Mouse (Mus musculus): Measurements from ENCODE around the gene Tulp2. TPM values are rescaled to one million over a fixed set of nuclear protein-coding genes. Genes with fewer than 3 reads are reported as not detected.

Tulp2 gene
- polyA plus RNA-seq, 1 experiment from 2014 or later, result 2.3 TPM

GRCm38 (mm10) chr7:45519345-45520120 is 37.9 kb downstream of the Tulp2 start:
- H3K9me3 ChIP-seq (ENCODE audit: control insufficient read depth, low read length), result no peaks in the 10 kb centered on the region
- H3K36me3 ChIP-seq (ENCODE audit: control insufficient read depth, insufficient read depth, low read length), result peaks cover 9% of the 10 kb centered on the region; the same call in 1 of the 2 replicates
- DNase-seq (ENCODE audit: low spot score), result no peak
- H3K4me1 ChIP-seq (replicated peaks; ENCODE audit: control insufficient read depth, insufficient read depth, low read length), result peaks cover 27% of the 10 kb centered on the region
- H3K27ac ChIP-seq (ENCODE audit: low read depth), result no peak overlapping the region
- WGBS, result 74% methylated on average over 8 of the region's 8 CpGs
- H3K4me2 ChIP-seq (ENCODE audit: low read length), result no peak overlapping the region; the same call in 1 of the 2 replicates
- ATAC-seq (replicated peaks; ENCODE audit: low FRiP score, low TSS enrichment, low read depth), result peak; percentile 21; the same call in 1 of the 2 replicates
- no peak overlapping the region for H3K9ac ChIP-seq (ENCODE audit: low read length)
- no peak overlapping the region for H3K4me3 ChIP-seq (ENCODE audit: low read depth, low read length)
- H3K27me3 ChIP-seq (replicated peaks; ENCODE audit: control insufficient read depth, insufficient read depth, low read length), result no peaks in the 10 kb centered on the region

GRCm38 (mm10) chr7:45520605-45521004 is 38.9 kb downstream of the Tulp2 start:
- H3K9me3 ChIP-seq (ENCODE audit: control insufficient read depth, low read length), result no peaks in the 10 kb centered on the region
- H3K27ac ChIP-seq (ENCODE audit: low read depth), result no peak overlapping the region
- 92% methylated on average over 7 of the region's 7 CpGs for WGBS
- no peak overlapping the region for H3K4me3 ChIP-seq (ENCODE audit: low read depth, low read length)
- H3K4me1 ChIP-seq (replicated peaks; ENCODE audit: control insufficient read depth, insufficient read depth, low read length), result peaks cover 32% of the 10 kb centered on the region
- DNase-seq (ENCODE audit: low spot score) (no peak), ATAC-seq (replicated peaks; ENCODE audit: low FRiP score, low TSS enrichment, low read depth) (no peak)
- no peak overlapping the region for H3K4me2 ChIP-seq (ENCODE audit: low read length)
- no peaks in the 10 kb centered on the region for H3K27me3 ChIP-seq (replicated peaks; ENCODE audit: control insufficient read depth, insufficient read depth, low read length)
- H3K36me3 ChIP-seq (ENCODE audit: control insufficient read depth, insufficient read depth, low read length), result peaks cover 9% of the 10 kb centered on the region; the same call in 1 of the 2 replicates
- H3K9ac ChIP-seq (ENCODE audit: low read length), result no peak overlapping the region

GRCm38 (mm10) chr7:45521728-45522184 is 40.1 kb downstream of the Tulp2 start:
- no peaks in the 10 kb centered on the region for H3K27me3 ChIP-seq (replicated peaks; ENCODE audit: control insufficient read depth, insufficient read depth, low read length)
- under 1% methylated on average over 28 of the region's 28 CpGs for WGBS

GRCm38 (mm10) chr7:45522194-45522752 is 40.6 kb downstream of the Tulp2 start:
- ATAC-seq (replicated peaks; ENCODE audit: low FRiP score, low TSS enrichment, low read depth), result no peak

More at GRCm38 (mm10) chr7:45521728-45522184, 40.1 kb downstream of the Tulp2 start:
- Histone ChIP-seq H3K9ac (ENCODE audit: low read length) (peak overlapping the region; percentile 58), H3K4me3 (ENCODE audit: low read depth, low read length) (peak overlapping the region; percentile 50), H3K36me3 (ENCODE audit: control insufficient read depth, insufficient read depth, low read length) (peaks cover 9% of the 10 kb centered on the region; the same call in 1 of the 2 replicates), H3K4me1 (replicated peaks; ENCODE audit: control insufficient read depth, insufficient read depth, low read length) (peaks cover 32% of the 10 kb centered on the region), H3K27ac (ENCODE audit: low read depth) (peak overlapping the region; percentile 86), H3K9me3 (ENCODE audit: control insufficient read depth, low read length) (no peaks in the 10 kb centered on the region), H3K4me2 (ENCODE audit: low read length) (peak overlapping the region; percentile 50)
- DNase-seq (ENCODE audit: low spot score), result peak; percentile 93
- peak; percentile 56; the same call in 1 of the 2 replicates for ATAC-seq (replicated peaks; ENCODE audit: low FRiP score, low TSS enrichment, low read depth)

GRCm38 (mm10) chr7:45522957-45523676 is 41.4 kb downstream of the Tulp2 start:
- ATAC-seq (replicated peaks; ENCODE audit: low FRiP score, low TSS enrichment, low read depth) (no peak), DNase-seq (ENCODE audit: low spot score) (no peak)
- peaks cover 32% of the 10 kb centered on the region for H3K4me1 ChIP-seq (replicated peaks; ENCODE audit: control insufficient read depth, insufficient read depth, low read length)
- H3K27ac ChIP-seq (ENCODE audit: low read depth), result no peak overlapping the region
- H3K9ac ChIP-seq (ENCODE audit: low read length), result no peak overlapping the region
- no peaks in the 10 kb centered on the region for H3K9me3 ChIP-seq (ENCODE audit: control insufficient read depth, low read length)
- H3K4me2 ChIP-seq (ENCODE audit: low read length), result peak overlapping the region; percentile 33
- H3K4me3 ChIP-seq (ENCODE audit: low read depth, low read length), result no peak overlapping the region
- peaks cover 9% of the 10 kb centered on the region; the same call in 1 of the 2 replicates for H3K36me3 ChIP-seq (ENCODE audit: control insufficient read depth, insufficient read depth, low read length)
- no peaks in the 10 kb centered on the region for H3K27me3 ChIP-seq (replicated peaks; ENCODE audit: control insufficient read depth, insufficient read depth, low read length)
- 65% methylated on average over 18 of the region's 18 CpGs for WGBS

More at GRCm38 (mm10) chr7:45522194-45522752, 40.6 kb downstream of the Tulp2 start:
- H3K9me3 ChIP-seq (ENCODE audit: control insufficient read depth, low read length), result no peaks in the 10 kb centered on the region
- no peak for DNase-seq (ENCODE audit: low spot score)
- peak overlapping the region; percentile 50 for H3K4me2 ChIP-seq (ENCODE audit: low read length)
- H3K9ac ChIP-seq (ENCODE audit: low read length), result 0 out of 2 replicates have a peak overlapping the region, but pooled peaks have one; percentile 58
- peak overlapping the region; percentile 86; the same call in 1 of the 2 replicates for H3K27ac ChIP-seq (ENCODE audit: low read depth)
- H3K4me1 ChIP-seq (replicated peaks; ENCODE audit: control insufficient read depth, insufficient read depth, low read length), result peaks cover 32% of the 10 kb centered on the region
- H3K4me3 ChIP-seq (ENCODE audit: low read depth, low read length), result peak overlapping the region; percentile 50
- no peaks in the 10 kb centered on the region for H3K27me3 ChIP-seq (replicated peaks; ENCODE audit: control insufficient read depth, insufficient read depth, low read length)
- 57% methylated on average over 16 of the region's 16 CpGs for WGBS
- peaks cover 9% of the 10 kb centered on the region; the same call in 1 of the 2 replicates for H3K36me3 ChIP-seq (ENCODE audit: control insufficient read depth, insufficient read depth, low read length)

GRCm38 (mm10) chr7:45523678-45524170 is 42.0 kb downstream of the Tulp2 start:
- peak overlapping the region; percentile 33 for H3K4me2 ChIP-seq (ENCODE audit: low read length)
- peaks cover 9% of the 10 kb centered on the region; the same call in 1 of the 2 replicates for H3K36me3 ChIP-seq (ENCODE audit: control insufficient read depth, insufficient read depth, low read length)
- ATAC-seq (replicated peaks; ENCODE audit: low FRiP score, low TSS enrichment, low read depth) (no peak), DNase-seq (ENCODE audit: low spot score) (no peak)
- H3K4me3 ChIP-seq (ENCODE audit: low read depth, low read length), result no peak overlapping the region
- no peaks in the 10 kb centered on the region for H3K27me3 ChIP-seq (replicated peaks; ENCODE audit: control insufficient read depth, insufficient read depth, low read length)
- no peak overlapping the region for H3K27ac ChIP-seq (ENCODE audit: low read depth)
- WGBS, result 76% methylated on average over 13 of the region's 13 CpGs
- H3K9ac ChIP-seq (ENCODE audit: low read length), result no peak overlapping the region; the same call in 1 of the 2 replicates
- peaks cover 32% of the 10 kb centered on the region for H3K4me1 ChIP-seq (replicated peaks; ENCODE audit: control insufficient read depth, insufficient read depth, low read length)
- H3K9me3 ChIP-seq (ENCODE audit: control insufficient read depth, low read length), result no peaks in the 10 kb centered on the region

GRCm38 (mm10) chr7:45524841-45525621 is 43.4 kb downstream of the Tulp2 start:
- no peaks in the 10 kb centered on the region for H3K27me3 ChIP-seq (replicated peaks; ENCODE audit: control insufficient read depth, insufficient read depth, low read length)
- no peak for DNase-seq (ENCODE audit: low spot score)
- H3K27ac ChIP-seq (ENCODE audit: low read depth), result peak overlapping the region; percentile 90
- H3K9ac ChIP-seq (ENCODE audit: low read length), result peak overlapping the region; percentile 78
- H3K9me3 ChIP-seq (ENCODE audit: control insufficient read depth, low read length), result no peaks in the 10 kb centered on the region
- ATAC-seq (replicated peaks; ENCODE audit: low FRiP score, low TSS enrichment, low read depth), result no peak
- peaks cover 31% of the 10 kb centered on the region for H3K4me1 ChIP-seq (replicated peaks; ENCODE audit: control insufficient read depth, insufficient read depth, low read length)
- WGBS, result 25% methylated on average over 12 of the region's 12 CpGs
- H3K36me3 ChIP-seq (ENCODE audit: control insufficient read depth, insufficient read depth, low read length), result peaks cover 9% of the 10 kb centered on the region; the same call in 1 of the 2 replicates
- H3K4me2 ChIP-seq (ENCODE audit: low read length), result peak overlapping the region; percentile 95
- H3K4me3 ChIP-seq (ENCODE audit: low read depth, low read length), result peak overlapping the region; percentile 88
